Mouse (Mus musculus): Measurements from ENCODE around the gene Dnajc12.
"Not testable (repeated sequence)": the region's sequence is repeated elsewhere in the genome, so short reads cannot be mapped to it uniquely, and the experiment has no call there.

Gene Dnajc12

DNA sequence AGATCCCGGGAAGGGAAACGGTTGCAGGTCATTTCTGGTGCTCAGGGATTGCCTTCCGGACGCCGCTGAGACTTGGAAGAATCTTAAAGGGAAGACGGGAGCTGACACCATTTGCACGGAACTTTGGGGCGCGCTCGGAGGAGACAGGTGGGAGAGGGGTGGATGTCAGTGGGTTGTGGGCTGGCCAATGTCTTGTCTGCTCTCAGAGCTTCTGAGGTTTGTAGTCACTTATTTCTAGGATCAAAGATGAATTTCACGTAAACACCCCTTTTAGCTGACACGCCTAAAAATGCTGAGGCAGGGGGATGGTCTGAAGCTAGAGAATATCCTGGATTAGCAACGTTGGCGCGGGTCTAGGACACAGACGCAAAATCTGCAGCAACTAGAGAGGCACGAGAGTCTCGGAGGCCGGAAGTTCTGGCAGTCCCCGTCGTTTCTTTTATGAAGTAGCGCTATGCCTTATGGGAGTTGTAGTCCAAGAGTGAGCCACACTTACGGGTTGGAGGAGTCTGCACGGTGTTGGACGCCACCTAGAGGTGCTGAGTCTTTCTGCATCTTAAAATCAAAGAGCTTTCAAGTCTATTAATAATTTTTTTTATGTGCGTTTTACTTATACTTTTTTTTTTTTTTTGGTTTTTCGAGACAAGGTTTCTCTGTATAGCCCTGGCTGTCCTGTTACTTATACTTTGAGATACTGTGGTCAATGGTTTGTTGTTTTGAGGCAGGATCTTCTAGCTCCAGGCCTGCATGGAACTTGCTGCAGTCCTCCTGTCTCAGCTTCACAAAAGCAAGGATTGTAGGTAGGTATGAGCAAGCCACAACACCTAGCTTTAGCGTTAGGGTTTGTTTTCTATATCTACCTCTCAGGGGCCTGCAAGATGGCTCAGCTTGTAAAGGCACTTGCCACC, at the start of gene Dnajc12:
TSS of gene Dnajc12 (plus strand) at position 72 of the 908 bp plus-strand sequence.
- DNase-seq (ENCODE audit: low read depth): peak; percentile 99

GRCm38 (mm10) chr10:63336901-63337300, 45.3 kb upstream of the Dnajc12 start:
- DNase-seq (ENCODE audit: low read depth): no peak

- DNase-seq (ENCODE audit: low read depth): peak; percentile 27
Measured at GRCm38 (mm10) chr10:63337326-63337725, 44.9 kb upstream of the Dnajc12 start.

GRCm38 (mm10) chr10:63337951-63338836, 44.0 kb upstream of the Dnajc12 start:
- DNase-seq (ENCODE audit: low read depth): peak; percentile 50

DNA sequence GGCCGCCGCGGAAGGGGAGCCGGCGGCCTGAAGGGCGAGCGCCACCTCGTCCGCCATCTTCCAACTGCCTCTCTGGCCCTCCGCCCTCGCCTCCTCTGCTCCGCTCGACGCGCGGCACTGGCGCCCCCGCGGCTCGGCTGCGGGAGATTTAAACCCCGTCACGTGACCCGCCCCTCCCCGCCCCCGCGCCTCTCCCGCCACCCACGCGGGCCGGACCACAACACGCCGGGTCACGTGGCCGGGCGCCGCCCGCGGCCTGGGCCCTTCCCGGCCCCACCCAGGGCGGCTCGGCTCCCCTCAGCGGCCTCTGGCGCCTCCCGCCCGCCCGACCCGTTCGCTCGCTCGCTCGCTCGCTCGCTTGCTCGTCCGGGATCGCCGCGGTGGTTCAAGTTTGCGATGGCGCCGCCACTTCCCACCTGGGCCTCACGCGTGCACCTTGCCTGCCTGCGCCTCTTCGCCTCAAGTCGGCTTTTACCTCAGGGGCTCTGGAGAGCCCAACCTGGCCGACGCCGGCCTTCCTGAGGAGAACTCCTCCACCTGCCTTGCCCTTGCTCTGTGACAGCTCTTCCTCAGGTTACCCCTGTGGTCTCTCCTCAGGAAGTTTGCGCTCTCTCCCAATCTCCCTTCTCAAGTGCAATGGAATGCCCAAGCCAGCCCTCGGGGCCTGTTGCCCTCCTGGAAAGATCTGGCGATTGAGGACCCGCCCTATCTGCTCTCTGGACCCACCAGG, 43.2 kb upstream of the Dnajc12 start:
- peak; percentile 82 for DNase-seq (ENCODE audit: low read depth)

GRCm38 (mm10) chr10:63341351-63341750, 40.9 kb upstream of the Dnajc12 start:
- no peak for DNase-seq (ENCODE audit: low read depth)

DNA sequence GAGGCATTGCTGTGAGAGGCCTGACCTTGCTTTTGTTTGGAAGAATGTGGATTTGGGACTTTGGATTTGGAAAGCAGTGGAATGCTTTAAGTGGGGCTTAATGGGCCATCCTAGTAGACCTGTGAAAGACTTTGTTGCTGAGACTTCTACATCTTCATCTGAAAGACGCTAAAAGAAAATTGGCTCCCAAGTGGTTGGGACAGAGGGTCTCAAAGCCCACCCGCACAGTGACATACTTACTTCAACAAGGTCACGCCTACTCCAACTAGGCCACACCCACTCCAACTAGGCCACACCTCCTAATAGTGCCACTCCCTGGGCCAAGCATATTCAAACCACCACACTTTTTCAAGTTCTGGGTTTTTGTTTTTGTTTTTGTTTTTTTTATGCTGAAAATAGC, 37.5 kb upstream of the Dnajc12 start:
- no peak for DNase-seq (ENCODE audit: low read depth)

- no peak for DNase-seq (ENCODE audit: low read depth)
Measured at GRCm38 (mm10) chr10:63348291-63348690, 34.0 kb upstream of the Dnajc12 start.

- no peak for DNase-seq (ENCODE audit: low read depth)
Measured at GRCm38 (mm10) chr10:63350666-63351065, 31.6 kb upstream of the Dnajc12 start.

GRCm38 (mm10) chr10:63351099-63351498, 31.1 kb upstream of the Dnajc12 start:
- DNase-seq (ENCODE audit: low read depth): not testable (repeated sequence)

- DNase-seq (ENCODE audit: low read depth): no peak
Measured at GRCm38 (mm10) chr10:63352111-63352510, 30.1 kb upstream of the Dnajc12 start.

- DNase-seq (ENCODE audit: low read depth): no peak
Measured at GRCm38 (mm10) chr10:63360502-63360901, 21.7 kb upstream of the Dnajc12 start.

- DNase-seq (ENCODE audit: low read depth): no peak
Measured at GRCm38 (mm10) chr10:63365918-63366455, 16.3 kb upstream of the Dnajc12 start.

DNA sequence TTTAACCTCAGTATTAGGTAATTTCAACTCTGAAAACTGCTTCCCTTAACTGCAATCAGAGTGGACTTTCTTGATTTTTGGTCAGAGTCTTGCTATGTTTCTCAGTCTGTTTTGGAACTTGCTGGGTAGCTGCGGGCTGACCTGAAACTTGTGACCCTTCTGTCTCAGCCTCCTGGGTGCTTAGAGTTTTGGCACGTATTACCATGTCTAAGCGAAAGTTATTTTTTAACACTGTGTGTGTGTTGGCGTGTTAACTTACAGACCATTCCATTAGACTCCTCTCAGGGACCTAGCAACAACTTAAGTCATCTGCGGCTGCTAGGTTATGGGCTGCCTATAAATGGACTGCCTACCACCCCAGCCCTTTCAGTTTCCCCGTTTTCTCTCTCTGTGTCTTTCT, 14.9 kb upstream of the Dnajc12 start:
- DNase-seq (ENCODE audit: low read depth): no peak

GRCm38 (mm10) chr10:63368041-63368440, 14.2 kb upstream of the Dnajc12 start:
- no peak for DNase-seq (ENCODE audit: low read depth)

- no peak for DNase-seq (ENCODE audit: low read depth)
Measured at GRCm38 (mm10) chr10:63376303-63376702, 5.9 kb upstream of the Dnajc12 start.

DNA sequence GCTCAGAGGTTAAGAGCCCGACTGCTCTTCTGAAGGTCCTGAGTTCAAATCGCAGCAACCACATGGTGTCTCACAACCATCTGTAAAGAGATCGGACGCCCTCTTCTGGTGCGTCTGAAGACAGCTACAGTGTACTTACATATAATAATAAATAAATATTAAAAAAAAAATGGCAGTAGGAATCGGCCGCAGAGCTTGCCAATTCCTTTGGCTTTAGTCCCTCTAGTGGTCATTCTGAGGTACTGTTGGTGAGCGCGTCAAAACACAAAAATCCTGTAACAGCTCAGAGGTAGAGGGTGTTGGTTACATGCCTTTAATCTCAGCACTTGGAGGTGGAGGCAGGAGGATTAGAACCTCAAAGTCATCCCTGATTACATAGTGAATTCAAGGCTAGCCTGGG, 4.8 kb upstream of the Dnajc12 start:
- DNase-seq (ENCODE audit: low read depth): peak; percentile 91

GRCm38 (mm10) chr10:63378948-63379680, 3.1 kb upstream of the Dnajc12 start:
- DNase-seq (ENCODE audit: low read depth): no peak

- no peak for DNase-seq (ENCODE audit: low read depth)
Measured at GRCm38 (mm10) chr10:63381498-63382280, 554 bp upstream of the Dnajc12 start, which contains the start of gene Sirt1. TSS of gene Sirt1 (minus strand) at chr10:63381704.

DNA sequence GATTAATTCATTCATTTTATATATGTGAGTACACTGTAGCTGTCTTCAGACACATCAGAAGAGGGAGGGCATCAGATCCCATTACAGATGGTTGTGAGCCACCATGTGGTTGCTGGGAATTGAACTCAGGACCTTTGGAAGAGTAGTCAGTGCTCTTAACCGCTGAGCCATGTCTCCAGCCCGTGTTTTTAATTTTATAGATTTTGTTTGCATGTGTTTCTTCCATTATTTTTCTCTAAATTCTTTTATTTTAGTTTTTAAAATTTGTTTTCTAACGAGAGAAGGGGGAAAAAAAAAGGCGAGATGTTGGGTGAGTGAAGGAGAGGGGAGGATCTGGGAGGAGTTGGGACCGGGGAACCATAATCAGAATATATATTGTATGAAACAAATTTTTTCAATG, 3.7 kb downstream of the Dnajc12 start:
- not testable (repeated sequence) for DNase-seq (ENCODE audit: low read depth)
